Mouse (Mus musculus) heart, adult 10 weeks (tissue): Measurements from ENCODE around the gene Krtap4-16. TPM values are rescaled to one million over a fixed set of nuclear protein-coding genes. Genes with fewer than 3 reads are reported as not detected.

ENCODE experiments used
- polyA plus RNA-seq: library from polyadenylated mRNA; stranded (reverse); fragments of 350-450 nt; fragmentation: Illumina TruSeq; extraction: RNeasy Lipid Tissue Mini Kit (QIAGEN cat#74804); gene quantifications from one replicate; pipeline ENCODE4 v1.2.3, GENCODE M21; 2014; ENCODE audit warnings: low read depth, low replicate concordance

Gene Krtap4-16
- not detected for polyA plus RNA-seq

GRCm38 (mm10) chr11:99851508-99851907 is at the start of gene Krtap4-16:
Krtap4-16 (minus strand) TSS chr11:99851608.

GRCm38 (mm10) chr11:99878887-99879286 is 27.5 kb upstream of the Krtap4-16 start, which contains the start of gene Gm11567:
Gm11567 (plus strand) TSS chr11:99879187.

GRCm38 (mm10) chr11:99873089-99873488 is 21.7 kb upstream of the Krtap4-16 start, which contains the start of gene Krtap9-1:
Krtap9-1 (plus strand) TSS chr11:99873389.

GRCm38 (mm10) chr11:99864176-99864575 is 12.8 kb upstream of the Krtap4-16 start, which contains the start of gene Gm11559:
Gm11559 (plus strand) TSS chr11:99864476.

GRCm38 (mm10) chr11:99857617-99858016 is 6.2 kb upstream of the Krtap4-16 start, which contains the start of gene Gm11568:
Gm11568 (plus strand) TSS chr11:99857917.

GRCm38 (mm10) chr11:99837966-99838365 is 13.4 kb downstream of the Krtap4-16 start, which contains the start of gene 2300003K06Rik:
2300003K06Rik (minus strand) TSS chr11:99838066.

GRCm38 (mm10) chr11:99815566-99815965 is 35.8 kb downstream of the Krtap4-16 start, which contains the start of gene Gm11564:
Gm11564 (minus strand) TSS chr11:99815666.

GRCm38 (mm10) chr11:99809792-99810191 is 41.6 kb downstream of the Krtap4-16 start, which contains the start of gene Krtap4-13:
Krtap4-13 (minus strand) TSS chr11:99809892.

GRCm38 (mm10) chr11:99804346-99804745 is 47.1 kb downstream of the Krtap4-16 start, which contains the start of gene Gm11554:
Gm11554 (minus strand) TSS chr11:99804446.

Other genes starting within 250 kb of the Krtap4-16 start
- gene Gm11938, start 248.3 kb downstream of the Krtap4-16 start, polyA plus RNA-seq = not detected
- gene Gm11937, start 241.4 kb downstream of the Krtap4-16 start, polyA plus RNA-seq = not detected
- not detected for gene Krtap2-4, start 236.8 kb downstream of the Krtap4-16 start, polyA plus RNA-seq
- gene Gm11562, start 231.2 kb downstream of the Krtap4-16 start, polyA plus RNA-seq = not detected
- not detected for gene Krtap4-1, start 223.4 kb downstream of the Krtap4-16 start, polyA plus RNA-seq
- gene Krtap4-2, start 216.5 kb downstream of the Krtap4-16 start, polyA plus RNA-seq = not detected
- gene Krtap4-7, start 207.5 kb downstream of the Krtap4-16 start, polyA plus RNA-seq = not detected
- gene Gm11555, start 201.4 kb downstream of the Krtap4-16 start, polyA plus RNA-seq = not detected
- not detected for gene Gm11563, start 192.6 kb downstream of the Krtap4-16 start, polyA plus RNA-seq
- gene Krtap4-6, start 185.6 kb downstream of the Krtap4-16 start, polyA plus RNA-seq = not detected
- gene Gm14190, start 160.9 kb downstream of the Krtap4-16 start, polyA plus RNA-seq = not detected
- not detected for gene Gm14180, start 117.3 kb downstream of the Krtap4-16 start, polyA plus RNA-seq
- gene Gm11595, start 78.7 kb downstream of the Krtap4-16 start, polyA plus RNA-seq = not detected
- gene Krtap4-8, start 70.9 kb downstream of the Krtap4-16 start, polyA plus RNA-seq = not detected
- gene Krtap4-9, start 66.4 kb downstream of the Krtap4-16 start, polyA plus RNA-seq = not detected
- gene Gm11596, start 58.1 kb downstream of the Krtap4-16 start, polyA plus RNA-seq = not detected
- gene Gm11569, start 52.7 kb downstream of the Krtap4-16 start, polyA plus RNA-seq = not detected
- not detected for gene Gm11554, start 47.2 kb downstream of the Krtap4-16 start, polyA plus RNA-seq
- gene Krtap4-13, start 41.7 kb downstream of the Krtap4-16 start, polyA plus RNA-seq = not detected
- not detected for gene Gm11564, start 35.9 kb downstream of the Krtap4-16 start, polyA plus RNA-seq
- gene 2300003K06Rik, start 13.5 kb downstream of the Krtap4-16 start, polyA plus RNA-seq = not detected
- not detected for gene Gm11568, start 6.3 kb upstream of the Krtap4-16 start, polyA plus RNA-seq
- gene Gm11559, start 12.9 kb upstream of the Krtap4-16 start, polyA plus RNA-seq = not detected
- gene Krtap9-1, start 21.8 kb upstream of the Krtap4-16 start, polyA plus RNA-seq = not detected
- gene Gm11567, start 27.6 kb upstream of the Krtap4-16 start, polyA plus RNA-seq = not detected
- gene Krtap31-1, start 56.3 kb upstream of the Krtap4-16 start, polyA plus RNA-seq = not detected
- not detected for gene Gm11565, start 63.1 kb upstream of the Krtap4-16 start, polyA plus RNA-seq
- gene Krtap31-2, start 84.7 kb upstream of the Krtap4-16 start, polyA plus RNA-seq = not detected
- not detected for gene Krtap9-5, start 96.9 kb upstream of the Krtap4-16 start, polyA plus RNA-seq
- not detected for gene Krtap29-1, start 127.4 kb upstream of the Krtap4-16 start, polyA plus RNA-seq
- gene Krtap16-1, start 135.0 kb upstream of the Krtap4-16 start, polyA plus RNA-seq = not detected
- gene Krtap17-1, start 142.4 kb upstream of the Krtap4-16 start, polyA plus RNA-seq = not detected
- gene Krt33a, start 164.6 kb upstream of the Krtap4-16 start, polyA plus RNA-seq = not detected
- not detected for gene Krt33b, start 178.3 kb upstream of the Krtap4-16 start, polyA plus RNA-seq
- not detected for gene Krt34, start 189.9 kb upstream of the Krtap4-16 start, polyA plus RNA-seq
- gene Krt31, start 198.9 kb upstream of the Krtap4-16 start, polyA plus RNA-seq = not detected
- gene Krt32, start 236.6 kb upstream of the Krtap4-16 start, polyA plus RNA-seq = not detected
- not detected for gene Krt35, start 244.6 kb upstream of the Krtap4-16 start, polyA plus RNA-seq